Comparison of ENCODE assay signal across 8 mouse cellular contexts in the genomic region with DNA sequence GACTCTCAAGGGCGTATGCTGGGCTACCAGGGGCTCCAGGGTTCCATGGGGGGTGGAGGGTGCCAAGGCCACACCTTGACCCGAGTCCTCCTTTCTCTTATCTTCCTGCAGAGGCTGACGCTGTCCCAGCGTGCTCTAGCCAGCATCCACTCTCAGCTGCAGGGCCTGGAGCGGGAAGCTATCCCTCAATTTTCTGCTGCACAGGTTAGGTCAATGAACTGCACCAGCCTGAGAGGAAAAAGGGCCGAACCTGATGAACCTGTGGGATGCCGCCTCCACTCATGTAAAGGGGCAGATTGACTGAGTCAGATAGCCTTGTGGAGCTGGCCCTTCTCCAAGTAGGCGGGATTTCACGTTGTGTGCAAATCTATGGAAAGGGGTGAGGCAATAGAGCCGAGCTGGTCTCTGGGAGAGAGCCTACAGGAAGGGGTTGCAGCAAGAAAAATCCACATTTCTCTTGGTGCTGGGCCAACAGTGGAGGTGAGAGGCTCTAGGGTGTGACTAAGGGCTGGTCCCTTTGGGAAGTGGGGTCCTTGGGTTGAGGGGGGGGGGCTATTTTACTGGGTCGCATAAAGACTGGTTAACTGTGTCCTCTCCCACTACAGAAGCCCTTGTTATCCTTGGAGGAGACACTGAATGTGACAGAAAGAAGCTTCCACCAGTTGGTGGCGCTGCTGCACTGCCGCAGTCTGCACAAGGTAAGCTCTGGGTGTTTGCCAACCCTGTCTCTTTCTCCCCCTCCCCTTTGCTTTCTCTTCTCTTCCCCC. TPM values are rescaled to one million over a fixed set of nuclear protein-coding genes. Genes with fewer than 3 reads are reported as not detected.
A peak's percentile ranks its signal among the peaks of the same experiment; 100 is the strongest.
DNase-seq lines count a peak whose midpoint lies in the region; ATAC-seq and TF ChIP-seq lines count a peak whose summit lies in the region.

No protein-coding gene starts in this region.

- peak; percentile 88 for ATAC-seq in CD4-positive, CD25-positive, alpha-beta regulatory T cell, adult 4 months
- peak; percentile 38; the same call in 1 of the 2 replicates for ATAC-seq in embryonic facial prominence, embryonic 12.5 days (ENCODE audit: insufficient number of reproducible peaks, insufficient read depth, low FRiP score, low TSS enrichment)
- ATAC-seq in heart, embryonic 13.5 days (ENCODE audit: extremely low read depth, insufficient number of reproducible peaks, low FRiP score, low TSS enrichment): peak; percentile 26; the same call in 1 of the 2 replicates
- peak; percentile 56; the same call in 1 of the 2 replicates for ATAC-seq in kidney, postnatal 0 days (replicated peaks; ENCODE audit: low FRiP score, low read depth)
- ATAC-seq in liver, postnatal 0 days: peak; percentile 85
- peak; percentile 51 for ATAC-seq in neural tube, embryonic 14.5 days (ENCODE audit: low read depth)

- H3K4me2 ChIP-seq in embryonic facial prominence, embryonic 12.5 days (replicated peaks): 0 out of 2 replicates have a peak overlapping the region, but pooled peaks have one; percentile 15
- H3K4me2 ChIP-seq in heart, embryonic 13.5 days: peak overlapping the region; percentile 33
- H3K4me2 ChIP-seq in kidney, postnatal 0 days (ENCODE audit: low read length): no peak overlapping the region
- H3K4me2 ChIP-seq in liver, postnatal 0 days (ENCODE audit: low read depth, low read length): no peak overlapping the region
- H3K4me2 ChIP-seq in neural tube, embryonic 14.5 days (ENCODE audit: low read depth, low read length): 0 out of 2 replicates have a peak overlapping the region, but pooled peaks have one; percentile 21

- H3K4me3 ChIP-seq in embryonic facial prominence, embryonic 12.5 days: no peak overlapping the region
- no peak overlapping the region for H3K4me3 ChIP-seq in heart, embryonic 13.5 days
- no peak overlapping the region for H3K4me3 ChIP-seq in kidney, postnatal 0 days (replicated peaks; ENCODE audit: low read depth, low read length)
- no peak overlapping the region for H3K4me3 ChIP-seq in liver, postnatal 0 days (ENCODE audit: low read depth, low read length)
- H3K4me3 ChIP-seq in neural tube, embryonic 14.5 days (ENCODE audit: low read depth, low read length): no peak overlapping the region

- H3K27me3 ChIP-seq in embryonic facial prominence, embryonic 12.5 days: no peaks in the 10 kb centered on the region
- H3K27me3 ChIP-seq in heart, embryonic 13.5 days (replicated peaks): no peaks in the 10 kb centered on the region; the same call in 1 of the 2 replicates
- H3K27me3 ChIP-seq in kidney, postnatal 0 days (ENCODE audit: insufficient read depth, low read length): no peaks in the 10 kb centered on the region
- H3K27me3 ChIP-seq in liver, postnatal 0 days (ENCODE audit: insufficient read depth, low read length): no peaks in the 10 kb centered on the region
- H3K27me3 ChIP-seq in neural tube, embryonic 14.5 days (ENCODE audit: control insufficient read depth, insufficient read depth, low read length): no peaks in the 10 kb centered on the region

- WGBS in embryonic facial prominence, embryonic 12.5 days: 44% methylated on average over 13 of the region's 13 CpGs
- 35% methylated on average over 13 of the region's 13 CpGs for WGBS in heart, embryonic 13.5 days
- WGBS in kidney, postnatal 0 days: 35% methylated on average over 13 of the region's 13 CpGs
- 33% methylated on average over 13 of the region's 13 CpGs for WGBS in liver, postnatal 0 days (ENCODE audit: insufficient replicate concordance)
- 37% methylated on average over 13 of the region's 13 CpGs for whole genome bisulfite sequencing in neural tube, embryonic 14.5 days

- H3K27ac ChIP-seq in embryonic facial prominence, embryonic 12.5 days: no peak overlapping the region
- H3K27ac ChIP-seq in heart, embryonic 13.5 days (replicated peaks): no peak overlapping the region
- H3K27ac ChIP-seq in kidney, postnatal 0 days: no peak overlapping the region
- no peak overlapping the region for H3K27ac ChIP-seq in liver, postnatal 0 days (ENCODE audit: low read depth)
- peak overlapping the region; percentile 57 for H3K27ac ChIP-seq in neural tube, embryonic 14.5 days (ENCODE audit: low read depth, low read length)

- H3K9me3 ChIP-seq in embryonic facial prominence, embryonic 12.5 days: no peaks in the 10 kb centered on the region
- no peaks in the 10 kb centered on the region for H3K9me3 ChIP-seq in heart, embryonic 13.5 days
- no peaks in the 10 kb centered on the region for H3K9me3 ChIP-seq in kidney, postnatal 0 days (replicated peaks; ENCODE audit: low read length)
- H3K9me3 ChIP-seq in liver, postnatal 0 days (ENCODE audit: low read length): no peaks in the 10 kb centered on the region
- no peaks in the 10 kb centered on the region for H3K9me3 ChIP-seq in neural tube, embryonic 14.5 days (ENCODE audit: control insufficient read depth, low read length)

- no peak for TF ChIP-seq EP300 in liver, postnatal 0 days (IDR thresholded peaks at IDR 0.05; ENCODE audit: low read depth)

- TF ChIP-seq CTCF in kidney, postnatal 0 days (IDR thresholded peaks at IDR 0.05; ENCODE audit: low read depth): peak; percentile 92
- peak; percentile 94 for TF ChIP-seq CTCF in liver, postnatal 0 days (IDR thresholded peaks at IDR 0.05; ENCODE audit: low read depth)

- peaks cover 8% of the 10 kb centered on the region; the same call in 1 of the 2 replicates for H3K4me1 ChIP-seq in embryonic facial prominence, embryonic 12.5 days
- H3K4me1 ChIP-seq in heart, embryonic 13.5 days: peaks cover 14% of the 10 kb centered on the region; the same call in 1 of the 2 replicates
- no peaks in the 10 kb centered on the region for H3K4me1 ChIP-seq in kidney, postnatal 0 days (replicated peaks; ENCODE audit: insufficient read depth, low read length)
- peaks cover 1% of the 10 kb centered on the region; the same call in 1 of the 2 replicates for H3K4me1 ChIP-seq in liver, postnatal 0 days (ENCODE audit: insufficient read depth)
- H3K4me1 ChIP-seq in neural tube, embryonic 14.5 days (ENCODE audit: control insufficient read depth, insufficient read depth, low read length): 0 out of 2 replicates have a peak, but pooled peaks cover 5% of the 10 kb centered on the region

- DNase-seq in adrenal gland, postnatal 25 days: peak; percentile 81
- DNase-seq in kidney, postnatal 0 days (ENCODE audit: low spot score): peak; percentile 91
- DNase-seq in liver, postnatal 0 days: peak; percentile 88
- DNase-seq in thymus, postnatal 14 days: peak; percentile 85

- no peak overlapping the region for H3K9ac ChIP-seq in embryonic facial prominence, embryonic 12.5 days
- H3K9ac ChIP-seq in heart, embryonic 13.5 days: no peak overlapping the region
- H3K9ac ChIP-seq in kidney, postnatal 0 days (ENCODE audit: low read depth, low read length): no peak overlapping the region
- no peak overlapping the region for H3K9ac ChIP-seq in liver, postnatal 0 days (replicated peaks)
- no peak overlapping the region for H3K9ac ChIP-seq in neural tube, embryonic 14.5 days (replicated peaks; ENCODE audit: low read depth, low read length)

- no peaks in the 10 kb centered on the region for H3K36me3 ChIP-seq in embryonic facial prominence, embryonic 12.5 days
- H3K36me3 ChIP-seq in heart, embryonic 13.5 days: no peaks in the 10 kb centered on the region
- H3K36me3 ChIP-seq in kidney, postnatal 0 days (ENCODE audit: insufficient read depth, low read length): no peaks in the 10 kb centered on the region
- no peaks in the 10 kb centered on the region for H3K36me3 ChIP-seq in liver, postnatal 0 days (replicated peaks; ENCODE audit: insufficient read depth, low read length)
- H3K36me3 ChIP-seq in neural tube, embryonic 14.5 days (ENCODE audit: control insufficient read depth, insufficient read depth, low read length): 0 out of 2 replicates have a peak, but pooled peaks cover 3% of the 10 kb centered on the region

RNA-seq across cellular contexts. Expression of gene Leng8, which starts 6.0 kb away (rescaled TPM):
- polyA plus RNA-seq in CD4-positive, CD25-positive, alpha-beta regulatory T cell, adult 4 months (2017; shearing (Covaris generic)): 10 to 100 TPM; 23.4 to 27.4 TPM
- 131 and 169 TPM in 2 replicates for total RNA-seq in adrenal gland, postnatal 25 days (2021)
- 80.6 and 80.7 TPM in 2 replicates for polyA plus RNA-seq in embryonic facial prominence, embryonic 12.5 days (2016; fragmentation: Nextera tagmentation; extraction: Ambion mirVana)
- polyA plus RNA-seq in heart, embryonic 13.5 days (2015; fragmentation: Nextera tagmentation; extraction: Ambion mirVana): 44.4 and 45.9 TPM in 2 replicates
- polyA plus RNA-seq in kidney, postnatal 0 days (2015; fragmentation: Nextera tagmentation; extraction: Ambion mirVana): 30.4 and 30.8 TPM in 2 replicates
- 9.1 and 9.7 TPM in 2 replicates for polyA plus RNA-seq in liver, postnatal 0 days (2015; fragmentation: Nextera tagmentation; extraction: Ambion mirVana)
- polyA plus RNA-seq in neural tube, embryonic 14.5 days (2014; fragmentation: Nextera tagmentation; extraction: Ambion mirVana): 62.4 and 68.1 TPM in 2 replicates

RNA-seq across cellular contexts. Expression of gene Ttyh1, which starts 11.7 kb away (rescaled TPM):
- polyA plus RNA-seq in CD4-positive, CD25-positive, alpha-beta regulatory T cell, adult 4 months (2017; shearing (Covaris generic)): under 1 TPM; 0.60 to 0.69 TPM
- total RNA-seq in adrenal gland, postnatal 25 days (2021): 2.0 and 2.3 TPM in 2 replicates
- 10.8 and 16.3 TPM in 2 replicates for polyA plus RNA-seq in embryonic facial prominence, embryonic 12.5 days (2016; fragmentation: Nextera tagmentation; extraction: Ambion mirVana)
- 0.88 and 1.0 TPM in 2 replicates for polyA plus RNA-seq in heart, embryonic 13.5 days (2015; fragmentation: Nextera tagmentation; extraction: Ambion mirVana)
- 1.5 and 1.9 TPM in 2 replicates for polyA plus RNA-seq in kidney, postnatal 0 days (2015; fragmentation: Nextera tagmentation; extraction: Ambion mirVana)
- 1.9 and 3.2 TPM in 2 replicates for polyA plus RNA-seq in liver, postnatal 0 days (2015; fragmentation: Nextera tagmentation; extraction: Ambion mirVana)
- 149 and 151 TPM in 2 replicates for polyA plus RNA-seq in neural tube, embryonic 14.5 days (2014; fragmentation: Nextera tagmentation; extraction: Ambion mirVana)

RNA-seq across cellular contexts. Expression of gene Leng9, which starts 19.3 kb away (rescaled TPM):
- 10 to 100 TPM in 1 of 2 experiments, 1 to 10 TPM in 1; 7.5 to 12.3 TPM for polyA plus RNA-seq in CD4-positive, CD25-positive, alpha-beta regulatory T cell, adult 4 months (2017; shearing (Covaris generic))
- total RNA-seq in adrenal gland, postnatal 25 days (2021): 11.5 and 12.2 TPM in 2 replicates
- polyA plus RNA-seq in embryonic facial prominence, embryonic 12.5 days (2016; fragmentation: Nextera tagmentation; extraction: Ambion mirVana): 2.8 and 4.0 TPM in 2 replicates
- polyA plus RNA-seq in heart, embryonic 13.5 days (2015; fragmentation: Nextera tagmentation; extraction: Ambion mirVana): 1.8 and 2.0 TPM in 2 replicates
- 4.1 and 4.4 TPM in 2 replicates for polyA plus RNA-seq in kidney, postnatal 0 days (2015; fragmentation: Nextera tagmentation; extraction: Ambion mirVana)
- 2.8 TPM in 2 replicates for polyA plus RNA-seq in liver, postnatal 0 days (2015; fragmentation: Nextera tagmentation; extraction: Ambion mirVana)
- 4.1 and 4.6 TPM in 2 replicates for polyA plus RNA-seq in neural tube, embryonic 14.5 days (2014; fragmentation: Nextera tagmentation; extraction: Ambion mirVana)

RNA-seq across cellular contexts. Expression of gene Cdc42ep5, which starts 33.8 kb away (rescaled TPM):
- polyA plus RNA-seq in CD4-positive, CD25-positive, alpha-beta regulatory T cell, adult 4 months (2017; shearing (Covaris generic)): not detected
- 42.7 and 45.5 TPM in 2 replicates for total RNA-seq in adrenal gland, postnatal 25 days (2021)
- polyA plus RNA-seq in embryonic facial prominence, embryonic 12.5 days (2016; fragmentation: Nextera tagmentation; extraction: Ambion mirVana): 54.8 and 59.5 TPM in 2 replicates
- 26.5 and 26.7 TPM in 2 replicates for polyA plus RNA-seq in heart, embryonic 13.5 days (2015; fragmentation: Nextera tagmentation; extraction: Ambion mirVana)
- polyA plus RNA-seq in kidney, postnatal 0 days (2015; fragmentation: Nextera tagmentation; extraction: Ambion mirVana): 48.1 and 52.4 TPM in 2 replicates
- polyA plus RNA-seq in liver, postnatal 0 days (2015; fragmentation: Nextera tagmentation; extraction: Ambion mirVana): 8.2 and 12.1 TPM in 2 replicates
- 3.0 and 9.8 TPM in 2 replicates for polyA plus RNA-seq in neural tube, embryonic 14.5 days (2014; fragmentation: Nextera tagmentation; extraction: Ambion mirVana)

Comparison
In these comparisons a context has a peak if more than half of its experiments do, and no peak if none do; other contexts are left out.
1. ATAC-seq: peak in every context shown above with its lines; median percentile 88 in CD4-positive, CD25-positive, alpha-beta regulatory T cell, adult 4 months; 85 in liver, postnatal 0 days; 56 in kidney, postnatal 0 days; 51 in neural tube, embryonic 14.5 days; 38 in embryonic facial prominence, embryonic 12.5 days; 26 in heart, embryonic 13.5 days.
2. H3K4me2 ChIP-seq: peak in embryonic facial prominence, embryonic 12.5 days (single experiment), heart, embryonic 13.5 days (single experiment) and neural tube, embryonic 14.5 days (single experiment); none in kidney, postnatal 0 days (single experiment) and liver, postnatal 0 days (single experiment).
3. Peak in every context shown above with its lines, with median percentiles within 50 percentile points of each other: DNase-seq.